Mouse (Mus musculus): ENCODE measurements around the gene Il6st. TPM values are rescaled to one million over a fixed set of nuclear protein-coding genes. Genes with fewer than 3 reads are reported as not detected.
A peak's percentile ranks its signal among the peaks of the same experiment; 100 is the strongest.

The Il6st gene
- polyA plus RNA-seq, 1 experiment from 2014 or later: 21.5 TPM

DNA sequence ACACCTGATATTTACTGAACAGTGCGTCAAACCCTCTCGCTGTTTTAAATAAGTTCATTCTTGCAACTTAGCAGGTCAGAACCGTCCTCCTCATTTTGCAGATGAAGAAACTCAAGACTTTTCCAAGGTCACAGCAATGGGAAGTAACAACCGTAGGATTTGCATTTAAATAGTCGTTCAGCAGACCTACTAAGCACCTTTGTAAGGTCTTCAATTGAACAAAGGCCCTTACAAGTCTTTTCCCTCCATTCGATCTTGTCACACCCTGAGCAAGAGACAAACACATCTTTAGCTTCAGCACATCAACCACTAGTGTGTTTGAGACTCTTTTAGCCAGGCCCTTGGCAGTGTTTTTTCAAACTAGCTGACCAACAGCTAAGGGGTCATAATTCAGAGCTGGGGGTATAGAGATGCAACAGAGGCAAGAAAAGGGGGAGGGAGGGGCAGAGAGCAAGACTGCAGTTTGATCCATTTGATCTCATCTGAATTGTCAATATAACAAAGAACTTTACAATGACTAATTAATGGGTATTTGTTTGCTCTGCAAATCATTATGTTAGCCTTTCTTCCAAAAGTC is 1.4 kb upstream of the Il6st start:
- no peaks in the 10 kb centered on the region for H3K27me3 ChIP-seq (replicated peaks; ENCODE audit: control insufficient read depth, insufficient read depth, low read length)
- no peak overlapping the region for H3K4me3 ChIP-seq (ENCODE audit: low read length)
- peaks cover 6% of the 10 kb centered on the region for H3K4me1 ChIP-seq (ENCODE audit: control insufficient read depth, insufficient read depth, low read depth, low read length)
- ATAC-seq: no peak
- H3K27ac ChIP-seq (ENCODE audit: low read depth, low read length): no peak overlapping the region
- no peaks in the 10 kb centered on the region for H3K9me3 ChIP-seq (ENCODE audit: control insufficient read depth, low read length)
- no peaks in the 10 kb centered on the region for H3K36me3 ChIP-seq (ENCODE audit: control insufficient read depth, insufficient read depth, low read length)
- 41% methylated on average over 6 of the region's 6 CpGs for WGBS
- H3K9ac ChIP-seq (ENCODE audit: low read depth, low read length): no peak overlapping the region
- H3K4me2 ChIP-seq (ENCODE audit: low read length): no peak overlapping the region

DNA sequence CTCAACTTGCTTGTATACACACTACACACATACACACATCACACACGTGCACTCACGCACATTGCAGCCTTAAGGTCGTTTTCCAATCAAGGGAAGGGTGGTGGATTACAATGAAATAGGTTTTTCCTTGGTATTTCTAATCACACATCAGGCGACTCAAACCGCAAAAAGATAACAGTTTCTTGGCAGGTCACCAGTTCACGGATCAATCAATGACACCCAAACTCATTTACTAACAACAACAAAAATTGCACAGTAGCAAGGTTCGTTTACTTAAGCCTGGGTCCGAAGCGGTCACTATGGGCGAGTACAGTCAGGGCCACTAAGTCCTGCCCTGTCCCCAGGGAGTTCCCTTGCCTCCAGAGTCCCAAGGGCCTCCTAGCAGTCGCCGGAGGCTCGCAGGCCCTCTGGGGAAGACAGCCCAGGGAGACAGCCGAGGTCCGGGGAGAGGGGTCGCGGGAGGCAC is 500 bp upstream of the Il6st start:
- Histone ChIP-seq H3K36me3 (ENCODE audit: control insufficient read depth, insufficient read depth, low read length) (no peaks in the 10 kb centered on the region), H3K27ac (ENCODE audit: low read depth, low read length) (peak overlapping the region; percentile 71), H3K27me3 (replicated peaks; ENCODE audit: control insufficient read depth, insufficient read depth, low read length) (no peaks in the 10 kb centered on the region), H3K4me1 (ENCODE audit: control insufficient read depth, insufficient read depth, low read depth, low read length) (peaks cover 6% of the 10 kb centered on the region), H3K9ac (ENCODE audit: low read depth, low read length) (peak overlapping the region; percentile 91), H3K9me3 (ENCODE audit: control insufficient read depth, low read length) (no peaks in the 10 kb centered on the region), H3K4me2 (ENCODE audit: low read length) (peak overlapping the region; percentile 65), H3K4me3 (ENCODE audit: low read length) (peak overlapping the region; percentile 85)
- WGBS: 1% methylated on average over 17 of the region's 17 CpGs
- peak; percentile 83 for ATAC-seq

DNA sequence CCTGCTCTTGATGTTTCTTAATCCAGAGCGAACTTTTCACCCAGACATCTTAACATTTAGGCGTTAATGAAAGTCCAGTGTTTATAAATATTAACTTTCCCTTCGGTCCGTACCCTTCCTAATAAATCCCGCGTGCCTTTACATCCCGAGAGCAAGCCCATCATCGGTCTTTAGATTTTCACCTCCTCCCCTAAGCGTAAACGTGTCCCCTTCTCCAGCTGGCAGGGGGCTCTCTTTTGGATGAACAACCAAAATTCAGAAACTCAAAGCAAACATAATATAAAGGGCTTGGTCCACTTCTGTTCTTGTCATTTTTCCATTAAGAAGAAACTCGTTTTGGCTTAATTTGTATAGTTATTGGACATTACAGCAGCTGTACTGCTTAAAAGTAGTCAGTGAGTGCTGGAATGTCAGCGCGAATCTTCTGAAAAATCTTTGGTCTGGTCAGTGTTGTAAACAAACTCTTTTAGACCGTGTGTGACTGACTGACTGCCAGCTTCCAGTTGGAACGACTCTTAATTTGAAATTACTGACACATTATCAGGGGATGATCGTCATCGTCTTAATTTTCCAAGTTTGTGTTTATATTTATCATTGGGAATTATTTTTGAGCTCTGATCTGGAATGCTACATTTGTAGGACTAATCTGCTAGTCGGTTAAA is 887 bp downstream of the Il6st start:
- Histone ChIP-seq H3K4me2 (ENCODE audit: low read length) (peak overlapping the region; percentile 65), H3K9me3 (ENCODE audit: control insufficient read depth, low read length) (no peaks in the 10 kb centered on the region), H3K4me3 (ENCODE audit: low read length) (peak overlapping the region; percentile 85), H3K27ac (ENCODE audit: low read depth, low read length) (peak overlapping the region; percentile 74), H3K9ac (ENCODE audit: low read depth, low read length) (peak overlapping the region; percentile 91), H3K27me3 (replicated peaks; ENCODE audit: control insufficient read depth, insufficient read depth, low read length) (no peaks in the 10 kb centered on the region), H3K36me3 (ENCODE audit: control insufficient read depth, insufficient read depth, low read length) (no peaks in the 10 kb centered on the region), H3K4me1 (ENCODE audit: control insufficient read depth, insufficient read depth, low read depth, low read length) (peaks cover 6% of the 10 kb centered on the region)
- 4% methylated on average over 18 of the region's 18 CpGs for WGBS
- no peak for ATAC-seq

DNA sequence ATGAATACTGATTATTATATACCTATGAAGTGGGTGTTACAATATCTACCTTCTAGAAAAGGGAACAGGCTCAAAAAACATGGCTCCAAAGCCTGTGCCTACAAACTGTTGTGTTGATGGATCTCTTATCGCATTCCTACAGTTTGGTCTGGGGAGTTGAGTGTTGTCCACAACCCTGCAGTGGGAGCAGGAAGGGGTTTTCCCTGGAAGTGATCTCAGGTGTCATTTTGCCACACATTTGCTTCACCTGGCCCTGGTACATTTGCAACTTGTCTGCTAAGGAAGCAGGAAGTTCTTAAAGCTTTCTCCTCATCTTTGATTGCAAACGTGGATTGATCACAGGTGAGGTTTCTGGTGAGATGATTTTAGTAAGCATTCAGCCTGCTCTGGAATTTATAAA is 1.7 kb downstream of the Il6st start:
- Histone ChIP-seq H3K9ac (ENCODE audit: low read depth, low read length) (no peak overlapping the region), H3K27me3 (replicated peaks; ENCODE audit: control insufficient read depth, insufficient read depth, low read length) (no peaks in the 10 kb centered on the region), H3K36me3 (ENCODE audit: control insufficient read depth, insufficient read depth, low read length) (no peaks in the 10 kb centered on the region), H3K4me1 (ENCODE audit: control insufficient read depth, insufficient read depth, low read depth, low read length) (peaks cover 6% of the 10 kb centered on the region), H3K9me3 (ENCODE audit: control insufficient read depth, low read length) (no peaks in the 10 kb centered on the region), H3K4me3 (ENCODE audit: low read length) (no peak overlapping the region), H3K4me2 (ENCODE audit: low read length) (peak overlapping the region; percentile 38), H3K27ac (ENCODE audit: low read depth, low read length) (no peak overlapping the region)
- ATAC-seq: no peak
- WGBS: 70% methylated on average over 2 of the region's 2 CpGs

- Histone ChIP-seq H3K9me3 (ENCODE audit: control insufficient read depth, low read length) (no peaks in the 10 kb centered on the region), H3K36me3 (ENCODE audit: control insufficient read depth, insufficient read depth, low read length) (no peaks in the 10 kb centered on the region), H3K27me3 (replicated peaks; ENCODE audit: control insufficient read depth, insufficient read depth, low read length) (no peaks in the 10 kb centered on the region), H3K9ac (ENCODE audit: low read depth, low read length) (no peak overlapping the region), H3K4me3 (ENCODE audit: low read length) (no peak overlapping the region), H3K4me1 (ENCODE audit: control insufficient read depth, insufficient read depth, low read depth, low read length) (peaks cover 6% of the 10 kb centered on the region), H3K27ac (ENCODE audit: low read depth, low read length) (no peak overlapping the region), H3K4me2 (ENCODE audit: low read length) (no peak overlapping the region)
- ATAC-seq: no peak
- 86% methylated on average over 19 of the region's 19 CpGs for WGBS
Observed at GRCm38 (mm10) chr13:112466136-112466945, 2.5 kb downstream of the Il6st start.

GRCm38 (mm10) chr13:112466946-112467255 is 3.0 kb downstream of the Il6st start:
- Histone ChIP-seq H3K9me3 (ENCODE audit: control insufficient read depth, low read length) (no peaks in the 10 kb centered on the region), H3K4me3 (ENCODE audit: low read length) (no peak overlapping the region), H3K27ac (ENCODE audit: low read depth, low read length) (no peak overlapping the region), H3K36me3 (ENCODE audit: control insufficient read depth, insufficient read depth, low read length) (no peaks in the 10 kb centered on the region), H3K9ac (ENCODE audit: low read depth, low read length) (no peak overlapping the region), H3K27me3 (replicated peaks; ENCODE audit: control insufficient read depth, insufficient read depth, low read length) (no peaks in the 10 kb centered on the region), H3K4me1 (ENCODE audit: control insufficient read depth, insufficient read depth, low read depth, low read length) (peaks cover 6% of the 10 kb centered on the region), H3K4me2 (ENCODE audit: low read length) (no peak overlapping the region)
- WGBS: 79% methylated on average over 3 of the region's 3 CpGs
- no peak for ATAC-seq

GRCm38 (mm10) chr13:112467384-112467783 is 3.5 kb downstream of the Il6st start:
- ATAC-seq: no peak
- no peaks in the 10 kb centered on the region for H3K36me3 ChIP-seq (ENCODE audit: control insufficient read depth, insufficient read depth, low read length)
- no peak overlapping the region for H3K4me2 ChIP-seq (ENCODE audit: low read length)
- no peak overlapping the region for H3K4me3 ChIP-seq (ENCODE audit: low read length)
- no peak overlapping the region for H3K9ac ChIP-seq (ENCODE audit: low read depth, low read length)
- no peak overlapping the region for H3K27ac ChIP-seq (ENCODE audit: low read depth, low read length)
- peaks cover 6% of the 10 kb centered on the region for H3K4me1 ChIP-seq (ENCODE audit: control insufficient read depth, insufficient read depth, low read depth, low read length)
- H3K27me3 ChIP-seq (replicated peaks; ENCODE audit: control insufficient read depth, insufficient read depth, low read length): no peaks in the 10 kb centered on the region
- 89% methylated on average over 9 of the region's 9 CpGs for WGBS
- H3K9me3 ChIP-seq (ENCODE audit: control insufficient read depth, low read length): no peaks in the 10 kb centered on the region

- Histone ChIP-seq H3K27me3 (replicated peaks; ENCODE audit: control insufficient read depth, insufficient read depth, low read length) (no peaks in the 10 kb centered on the region), H3K4me3 (ENCODE audit: low read length) (no peak overlapping the region), H3K36me3 (ENCODE audit: control insufficient read depth, insufficient read depth, low read length) (no peaks in the 10 kb centered on the region), H3K4me2 (ENCODE audit: low read length) (no peak overlapping the region), H3K4me1 (ENCODE audit: control insufficient read depth, insufficient read depth, low read depth, low read length) (peaks cover 6% of the 10 kb centered on the region), H3K9me3 (ENCODE audit: control insufficient read depth, low read length) (no peaks in the 10 kb centered on the region), H3K9ac (ENCODE audit: low read depth, low read length) (no peak overlapping the region), H3K27ac (ENCODE audit: low read depth, low read length) (no peak overlapping the region)
- ATAC-seq: no peak
- 77% methylated on average over 5 of the region's 5 CpGs for whole genome bisulfite sequencing
Observed at GRCm38 (mm10) chr13:112469491-112469890, 5.6 kb downstream of the Il6st start.

DNA sequence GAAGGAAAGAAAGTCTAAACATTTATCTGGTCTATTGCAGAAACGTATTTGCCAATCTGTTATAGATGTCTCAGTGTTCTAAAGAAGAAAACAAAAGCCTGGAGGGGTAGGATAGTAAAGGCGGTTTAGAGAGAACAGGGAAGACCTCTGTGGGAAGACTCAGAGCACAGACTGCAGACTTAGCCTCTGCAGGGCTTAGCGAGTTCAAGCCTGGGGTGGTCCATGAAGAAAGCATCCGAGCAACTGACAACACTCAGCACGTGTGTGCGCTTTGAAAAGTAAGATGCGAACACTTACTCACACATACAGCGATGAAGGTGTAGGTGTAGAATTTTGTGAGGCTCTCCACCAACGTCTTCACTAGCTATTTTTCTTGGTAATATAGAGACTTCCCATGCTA is 7.3 kb downstream of the Il6st start:
- Histone ChIP-seq H3K9ac (ENCODE audit: low read depth, low read length) (no peak overlapping the region), H3K4me3 (ENCODE audit: low read length) (no peak overlapping the region), H3K4me1 (ENCODE audit: control insufficient read depth, insufficient read depth, low read depth, low read length) (no peaks in the 10 kb centered on the region; the same call in 1 of the 2 replicates), H3K27ac (ENCODE audit: low read depth, low read length) (no peak overlapping the region), H3K27me3 (replicated peaks; ENCODE audit: control insufficient read depth, insufficient read depth, low read length) (no peaks in the 10 kb centered on the region), H3K9me3 (ENCODE audit: control insufficient read depth, low read length) (no peaks in the 10 kb centered on the region), H3K36me3 (ENCODE audit: control insufficient read depth, insufficient read depth, low read length) (peaks cover 9% of the 10 kb centered on the region), H3K4me2 (ENCODE audit: low read length) (no peak overlapping the region)
- WGBS: 90% methylated on average over 9 of the region's 9 CpGs
- no peak for ATAC-seq

Data from hindbrain, embryonic 16.5 days (tissue).